Mouse (Mus musculus) cerebellum, postnatal 14 days (tissue): ENCODE data around the gene Polr2l.

Source experiments
- DNase-seq, 2 experiments: peaks; one replicate each; pipeline ENCODE4 v3.0.0; 2021; ENCODE audit warnings: mixed read lengths in 2 of 2

The Polr2l gene

GRCm38 (mm10) chr7:141467230-141468030 lies 7.5 kb downstream of the Polr2l start, which contains the start of gene Cd151:
Cd151 (plus strand) TSS chr7:141467392.
- peak; percentile 66 to 69 for DNase-seq

DNA sequence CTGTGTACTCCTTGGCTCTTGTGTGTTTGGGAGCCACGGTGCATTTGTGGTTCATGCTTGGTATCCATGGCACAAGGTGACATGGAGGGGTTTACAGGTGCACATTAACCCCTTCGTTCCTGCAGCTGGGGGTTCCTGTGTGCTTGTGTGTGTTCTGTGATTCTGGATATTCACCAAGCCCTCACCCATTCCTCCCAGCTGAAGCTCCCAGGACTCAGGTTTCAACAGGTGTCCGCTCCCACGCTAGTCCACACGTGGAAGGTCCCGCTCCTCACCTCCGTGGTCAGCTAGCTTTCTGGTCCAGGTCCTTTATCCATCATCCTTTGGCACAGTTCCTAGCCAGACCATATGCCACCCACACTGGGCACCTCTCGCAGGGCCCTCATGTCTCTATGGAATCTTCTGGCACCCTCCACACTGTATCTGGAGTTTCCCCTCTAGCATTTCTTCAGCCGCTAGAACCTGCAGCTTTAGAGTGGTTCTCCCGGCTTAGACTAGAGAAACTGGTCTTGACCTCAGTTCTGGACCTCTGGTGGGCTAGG lies 8.3 kb downstream of the Polr2l start:
- peak in 1 of 2 experiments; percentile 25 for DNase-seq

DNA sequence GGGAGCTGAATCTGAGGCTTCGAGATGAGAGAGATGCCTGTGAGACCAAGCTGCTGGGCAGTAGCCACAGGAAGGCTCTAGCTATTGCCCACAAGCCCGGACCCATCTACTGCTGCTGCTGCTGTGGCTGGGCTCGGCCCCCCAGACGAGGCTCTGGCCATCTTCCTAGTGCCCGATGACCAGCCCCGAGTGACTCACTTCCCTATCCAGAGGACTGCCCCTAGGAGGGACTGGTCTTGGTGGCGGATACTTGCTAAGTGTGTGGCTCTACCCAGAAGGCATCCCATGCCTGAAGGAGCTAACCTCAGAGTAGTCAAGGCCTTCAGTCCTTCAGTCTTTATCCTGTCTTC lies 8.9 kb downstream of the Polr2l start:
- DNase-seq, result no peak

- no peak for DNase-seq
Observed at GRCm38 (mm10) chr7:141465388-141466044, 9.4 kb downstream of the Polr2l start.

DNA sequence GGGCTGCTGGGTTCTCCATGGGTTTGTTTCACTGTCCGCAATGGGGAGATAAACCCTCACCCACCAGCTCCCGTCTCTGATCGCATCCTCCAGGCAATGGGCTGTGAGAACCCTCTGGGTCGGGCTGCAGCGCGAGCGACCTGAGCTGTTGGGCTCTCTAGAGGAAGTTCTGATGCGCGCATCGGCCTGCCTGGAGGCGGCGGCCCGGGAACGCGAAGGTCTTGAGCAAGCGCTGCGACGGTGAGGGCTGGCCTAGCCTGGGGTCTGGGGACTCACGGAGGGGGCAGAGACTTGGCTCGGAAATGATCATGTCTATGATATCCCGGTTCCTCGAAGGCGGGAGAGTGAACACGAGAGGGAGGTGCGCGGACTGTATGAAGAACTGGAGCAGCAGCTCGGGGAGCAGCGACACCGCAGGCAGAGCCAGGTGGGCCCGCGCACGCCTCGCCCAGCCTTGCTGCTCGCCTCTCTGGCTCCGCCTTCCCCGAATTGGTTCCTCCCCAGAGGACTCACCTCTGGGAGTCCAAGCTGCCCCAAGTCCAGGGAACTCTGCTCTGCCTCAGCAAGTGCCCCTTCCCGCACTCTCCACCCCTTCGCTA lies 10.2 kb downstream of the Polr2l start:
- DNase-seq, result peak; percentile 28 to 37

- peak; percentile 18 to 42 for DNase-seq
Observed at GRCm38 (mm10) chr7:141463824-141464602, 10.9 kb downstream of the Polr2l start.

GRCm38 (mm10) chr7:141462333-141462821 lies 12.6 kb downstream of the Polr2l start:
- peak; percentile 22 to 42 for DNase-seq

DNA sequence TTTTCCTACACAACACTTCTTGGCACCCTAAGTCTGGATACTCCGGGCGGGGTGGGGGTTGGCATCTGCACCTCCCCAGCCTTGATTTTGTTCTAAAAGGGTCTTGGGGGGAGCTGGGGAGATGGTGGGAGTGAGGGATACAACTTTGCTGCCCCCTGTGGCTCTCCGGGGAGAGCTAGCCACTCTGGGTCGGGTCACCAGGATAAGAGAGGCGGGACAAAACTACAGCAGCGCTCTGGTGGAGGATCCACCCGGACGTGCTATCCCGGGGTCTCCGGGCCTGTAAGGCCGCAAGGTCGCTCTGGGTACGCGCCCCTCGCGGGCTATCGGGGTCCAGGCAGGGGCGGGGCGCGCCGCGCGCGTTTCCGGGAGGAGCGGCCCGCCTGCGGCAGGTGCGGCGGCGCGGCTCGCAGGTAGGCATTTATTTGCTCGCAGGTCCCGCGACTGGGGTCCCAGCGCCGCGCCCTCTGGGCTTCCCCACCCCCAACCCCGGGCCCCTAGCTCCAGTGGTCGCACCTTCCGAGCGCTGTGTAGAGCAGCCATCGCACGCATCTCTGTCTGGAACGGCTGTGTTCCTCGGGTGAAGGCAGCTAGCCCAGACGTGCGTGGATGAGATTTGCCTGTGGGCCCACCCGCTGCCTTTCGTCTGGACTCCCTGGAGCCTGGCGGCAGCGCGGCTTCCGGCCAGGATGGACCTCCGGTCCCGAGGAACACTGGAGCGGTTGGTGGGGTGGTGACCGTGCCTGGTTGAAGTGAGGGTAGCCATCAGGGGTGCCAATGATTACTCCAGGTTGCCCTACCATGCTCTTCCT lies 13.2 kb downstream of the Polr2l start:
- DNase-seq, result peak; percentile 18 to 27

- DNase-seq, result peak; percentile 22 to 36
Observed at GRCm38 (mm10) chr7:141460391-141461113, 14.4 kb downstream of the Polr2l start, which contains the start of gene Cracr2b. Cracr2b (plus strand) TSS chr7:141461094.

DNA sequence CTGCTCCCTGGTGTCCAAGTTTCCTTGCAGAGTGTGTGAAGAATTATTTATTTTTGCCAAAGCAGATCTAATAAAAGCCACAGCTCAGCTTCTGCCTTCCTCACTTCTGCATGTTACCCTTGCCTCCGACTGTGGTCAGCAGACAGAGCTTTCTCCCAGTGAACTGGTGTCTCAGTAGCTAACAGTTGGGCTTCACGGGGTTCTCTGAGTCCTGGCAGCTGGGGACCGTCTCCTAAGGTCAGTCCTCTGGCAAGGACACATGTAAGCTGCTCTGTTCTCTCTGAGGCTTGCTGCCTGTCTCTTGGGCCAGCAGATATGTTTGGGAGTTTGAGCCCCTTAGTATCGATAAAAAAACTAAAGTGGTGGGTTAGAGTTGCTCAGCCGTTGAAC lies 14.9 kb downstream of the Polr2l start:
- peak in 1 of 2 experiments; percentile 15 for DNase-seq

DNA sequence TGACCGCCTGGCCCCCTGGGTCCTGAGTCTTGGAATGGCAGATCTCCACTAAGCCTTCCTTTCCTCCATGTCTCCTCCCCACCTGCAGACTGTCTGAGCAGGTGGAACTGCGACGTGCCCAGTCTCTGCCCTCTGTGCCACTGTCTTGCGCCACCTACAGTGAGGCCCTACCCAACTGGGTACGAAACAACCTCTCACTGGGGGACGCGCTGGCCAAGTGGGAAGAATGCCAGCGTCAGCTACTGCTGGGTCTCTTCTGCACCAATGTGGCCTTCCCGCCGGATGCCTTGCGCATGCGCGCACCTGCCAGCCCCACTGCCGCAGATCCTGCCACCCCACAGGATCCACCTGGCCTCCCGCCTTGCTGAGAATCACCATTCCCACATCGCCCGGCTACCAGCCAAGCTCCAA lies 15.6 kb downstream of the Polr2l start:
- DNase-seq, result peak; percentile 73 to 74

DNA sequence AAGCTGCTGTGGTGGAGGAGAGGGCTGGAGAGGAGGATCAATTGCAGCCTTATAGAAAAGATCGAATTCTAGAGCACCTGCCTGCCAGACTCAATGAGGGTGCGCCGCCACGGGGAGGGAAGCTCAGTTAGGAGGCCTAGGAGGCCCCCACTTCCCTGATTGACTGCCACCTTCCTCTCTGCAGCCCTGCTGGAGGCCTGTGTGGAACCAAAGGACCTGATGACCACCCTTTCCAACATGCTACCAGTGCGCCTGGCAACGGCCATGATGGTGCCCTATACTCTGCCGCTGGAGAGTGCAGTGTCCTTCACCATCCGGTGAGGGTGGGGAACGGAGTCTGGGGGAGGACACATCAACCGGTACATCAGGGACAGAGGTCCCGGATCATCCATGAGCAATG lies 16.3 kb downstream of the Polr2l start:
- DNase-seq, result no peak

DNA sequence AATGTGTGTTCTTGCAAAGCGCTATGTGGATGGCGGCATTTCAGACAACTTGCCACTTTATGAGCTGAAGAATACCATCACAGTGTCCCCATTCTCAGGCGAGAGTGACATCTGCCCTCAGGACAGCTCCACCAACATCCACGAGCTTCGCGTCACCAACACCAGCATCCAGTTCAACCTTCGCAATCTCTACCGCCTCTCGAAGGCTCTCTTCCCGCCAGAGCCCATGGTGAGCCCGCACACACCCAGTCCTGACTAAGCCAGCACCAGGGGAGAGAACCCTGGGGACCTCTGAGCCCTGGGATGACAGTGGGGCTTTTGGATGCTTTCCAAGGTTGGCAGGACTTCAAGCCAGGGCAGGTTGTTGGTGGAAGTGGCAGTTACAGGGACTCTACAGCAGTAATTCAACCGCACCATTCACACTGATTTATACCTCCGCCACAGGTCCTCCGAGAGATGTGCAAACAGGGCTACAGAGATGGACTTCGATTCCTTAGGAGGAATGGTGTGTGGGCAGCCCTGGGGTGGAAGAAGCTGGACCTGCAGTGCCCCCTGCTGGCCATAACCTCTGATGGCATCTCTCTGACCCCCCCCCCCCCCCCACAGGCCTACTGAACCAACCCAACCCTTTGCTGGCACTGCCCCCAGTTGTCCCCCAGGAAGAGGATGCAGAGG lies 16.8 kb downstream of the Polr2l start:
- DNase-seq, result peak; percentile 52 to 77

- peak in 1 of 2 experiments; percentile 22 for DNase-seq
Observed at GRCm38 (mm10) chr7:141457236-141457635, 17.7 kb downstream of the Polr2l start.

DNA sequence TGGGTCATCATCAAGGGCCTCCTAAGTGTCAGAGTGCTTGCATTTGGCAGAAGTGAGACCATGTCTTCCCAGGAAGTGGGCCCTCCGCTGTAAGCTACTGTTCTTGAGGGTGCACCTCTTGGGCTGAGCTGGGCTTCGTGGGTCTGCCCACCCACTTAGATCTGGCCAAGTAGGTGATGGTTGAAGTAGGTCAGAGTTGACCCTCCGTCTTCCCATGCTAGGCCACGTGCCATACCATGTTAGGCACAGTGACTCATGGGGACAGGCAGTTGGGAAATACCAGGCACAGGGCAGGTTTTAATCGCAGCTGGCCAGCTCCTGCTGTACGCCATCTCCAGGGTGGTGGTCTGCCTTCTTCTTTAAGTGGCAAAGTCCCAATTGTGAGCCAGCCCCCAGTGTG lies 18.2 kb downstream of the Polr2l start:
- DNase-seq, result no peak

GRCm38 (mm10) chr7:141455610-141456314 lies 19.2 kb downstream of the Polr2l start:
- peak; percentile 65 to 70 for DNase-seq

DNA sequence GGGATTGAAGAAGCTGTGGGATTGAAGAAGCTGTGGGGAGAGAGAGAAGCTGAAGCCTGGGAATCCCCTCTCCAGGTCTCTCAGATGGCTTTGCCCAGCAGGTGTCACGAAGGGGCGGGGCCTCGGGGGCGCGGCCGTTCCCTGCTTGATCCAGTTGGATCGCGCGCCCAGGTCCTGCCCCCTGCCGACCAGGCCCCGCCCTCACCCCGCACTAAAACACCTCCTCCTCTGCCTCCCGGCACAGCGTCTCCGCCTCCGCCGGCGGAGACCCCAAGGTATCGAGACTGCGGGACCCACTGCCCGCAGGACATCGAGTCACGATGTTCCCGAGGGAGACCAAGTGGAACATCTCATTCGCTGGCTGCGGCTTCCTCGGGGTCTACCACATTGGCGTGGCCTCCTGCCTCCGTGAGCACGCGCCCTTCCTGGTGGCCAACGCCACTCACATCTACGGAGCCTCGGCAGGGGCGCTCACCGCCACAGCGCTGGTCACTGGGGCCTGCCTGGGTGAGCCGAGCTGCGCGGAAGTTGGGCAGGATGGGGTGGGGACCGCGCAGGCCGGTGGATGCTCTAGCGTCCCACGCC lies 19.9 kb downstream of the Polr2l start, which contains the start of gene Pnpla2:
TSS of gene Pnpla2 (plus strand) at position 232 of the 585 bp plus-strand sequence.
- peak; percentile 93 to 95 for DNase-seq

GRCm38 (mm10) chr7:141453636-141454035 lies 21.3 kb downstream of the Polr2l start:
- DNase-seq, result no peak

- DNase-seq, result no peak
Observed at GRCm38 (mm10) chr7:141451928-141452327, 23.0 kb downstream of the Polr2l start.
